Mouse (Mus musculus): ENCODE measurements at regions not wholly inside any gene's neighbourhood (a gene's known extent, or its start where the extent isn't known, plus 50 kb on each side); places are given as distances from the start of the nearest gene placed in this dataset.

DNA sequence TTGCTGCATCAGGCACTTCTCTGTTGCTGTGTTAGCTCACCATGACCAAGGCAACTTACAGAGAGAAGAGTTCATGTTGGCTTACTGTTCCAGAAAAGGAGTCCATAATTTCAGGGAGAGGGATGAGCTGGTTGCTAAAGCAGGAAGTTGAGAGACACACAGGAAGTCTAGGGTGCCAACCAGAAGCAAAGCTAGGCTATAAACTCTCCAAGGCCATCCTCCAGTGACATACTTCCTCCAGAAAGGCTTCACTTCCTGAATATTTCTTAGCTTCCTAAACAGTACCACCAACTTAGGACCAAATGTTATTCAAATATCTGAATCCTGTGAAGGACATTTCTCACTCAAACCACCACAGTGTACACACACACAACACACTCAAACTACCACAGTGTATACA lies 2010.6 kb downstream of the A830018L16Rik start:
- ATAC-seq (ENCODE audit: low FRiP score), result no peak
- Histone ChIP-seq H3K4me2 (no peak overlapping the region), H3K27me3 (replicated peaks) (no peaks in the 10 kb centered on the region), H3K4me3 (replicated peaks) (no peak overlapping the region), H3K4me1 (peaks cover 8% of the 10 kb centered on the region; the same call in 1 of the 2 replicates), H3K9ac (replicated peaks) (no peak overlapping the region), H3K9me3 (replicated peaks) (no peaks in the 10 kb centered on the region), H3K27ac (replicated peaks) (no peak overlapping the region), H3K36me3 (no peaks in the 10 kb centered on the region)

GRCm38 (mm10) chr1:13425601-13426327 lies 2011.9 kb downstream of the A830018L16Rik start:
- Histone ChIP-seq H3K9ac (replicated peaks) (no peak overlapping the region), H3K9me3 (replicated peaks) (no peaks in the 10 kb centered on the region), H3K4me3 (replicated peaks) (peak overlapping the region; percentile 44), H3K36me3 (no peaks in the 10 kb centered on the region), H3K27me3 (replicated peaks) (no peaks in the 10 kb centered on the region), H3K4me1 (peaks cover 8% of the 10 kb centered on the region; the same call in 1 of the 2 replicates), H3K4me2 (peak overlapping the region; percentile 68), H3K27ac (replicated peaks) (no peak overlapping the region)
- 27% methylated on average over 8 of the region's 9 CpGs for WGBS
- peak; percentile 40 for ATAC-seq (ENCODE audit: low FRiP score)

- H3K9ac ChIP-seq (replicated peaks), result peak overlapping the region; percentile 41
- no peaks in the 10 kb centered on the region for H3K9me3 ChIP-seq (replicated peaks)
- peak overlapping the region; percentile 44 for H3K4me3 ChIP-seq (replicated peaks)
- no peaks in the 10 kb centered on the region for H3K27me3 ChIP-seq (replicated peaks)
- peaks cover 8% of the 10 kb centered on the region; the same call in 1 of the 2 replicates for H3K4me1 ChIP-seq
- peak; percentile 86 for ATAC-seq (ENCODE audit: low FRiP score)
- H3K36me3 ChIP-seq, result no peaks in the 10 kb centered on the region
- 9% methylated on average over 30 of the region's 30 CpGs for WGBS
- H3K4me2 ChIP-seq, result peak overlapping the region; percentile 68
- peak overlapping the region; percentile 52; the same call in 1 of the 2 replicates for H3K27ac ChIP-seq (replicated peaks)
Observed at GRCm38 (mm10) chr1:13426328-13427067, 2012.6 kb downstream of the A830018L16Rik start.

DNA sequence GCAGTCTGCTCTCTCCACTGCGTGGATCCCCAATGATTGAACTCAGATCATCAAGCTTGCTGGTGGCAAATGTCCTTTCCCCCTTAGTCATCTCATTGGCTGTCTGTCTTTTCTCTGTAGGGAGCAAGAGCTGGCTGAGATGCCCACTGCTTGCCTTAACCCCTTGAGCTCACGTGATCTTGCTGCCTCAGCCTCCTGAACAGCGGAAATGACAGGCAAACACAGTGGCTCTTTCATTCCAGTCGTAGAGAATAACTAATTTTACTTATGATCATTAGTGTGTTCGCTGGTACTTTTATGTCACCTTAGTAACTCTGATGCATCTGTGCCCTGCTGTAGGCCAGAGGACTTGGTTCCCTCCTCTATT lies 2013.1 kb downstream of the A830018L16Rik start:
- Histone ChIP-seq H3K27ac (replicated peaks) (no peak overlapping the region), H3K4me2 (peak overlapping the region; percentile 68), H3K4me3 (replicated peaks) (peak overlapping the region; percentile 44; the same call in 1 of the 2 replicates), H3K4me1 (peaks cover 8% of the 10 kb centered on the region; the same call in 1 of the 2 replicates), H3K9ac (replicated peaks) (no peak overlapping the region; the same call in 1 of the 2 replicates), H3K9me3 (replicated peaks) (no peaks in the 10 kb centered on the region), H3K27me3 (replicated peaks) (no peaks in the 10 kb centered on the region), H3K36me3 (no peaks in the 10 kb centered on the region)
- ATAC-seq (ENCODE audit: low FRiP score), result no peak
- WGBS, result 59% methylated on average over 5 of the region's 5 CpGs

DNA sequence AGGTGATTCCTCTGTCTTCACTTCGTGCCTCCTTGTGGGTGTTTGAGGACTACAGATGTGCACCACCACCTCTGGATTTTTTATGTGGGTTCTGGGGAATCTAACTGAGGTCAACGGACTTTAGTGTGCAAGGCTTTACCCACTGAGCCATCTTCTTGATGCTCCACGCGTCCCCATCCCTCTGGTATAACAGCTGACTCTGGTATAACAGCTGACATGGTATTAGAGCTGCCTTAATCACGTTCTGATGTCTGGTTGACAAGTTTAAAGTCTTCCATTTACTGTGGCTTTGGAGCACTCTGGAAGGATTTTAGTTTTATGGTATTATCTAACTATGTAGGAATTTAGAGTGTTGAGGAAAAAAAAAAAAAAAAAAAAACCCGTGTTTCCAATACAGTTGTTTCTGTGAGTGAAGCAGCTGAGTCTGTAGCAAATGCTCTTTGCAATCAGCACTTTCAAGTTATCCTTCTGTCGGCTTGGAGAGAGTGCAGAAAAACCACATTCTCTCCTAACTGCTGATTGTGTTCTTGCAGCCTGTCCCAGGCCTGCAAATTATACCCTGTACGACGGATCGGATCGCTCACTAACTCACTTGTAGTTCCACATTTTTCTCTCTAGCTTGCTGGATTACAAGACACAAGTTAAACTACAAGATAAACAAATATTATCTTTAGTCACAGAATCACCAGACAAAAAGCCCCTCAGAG lies 2013.7 kb downstream of the A830018L16Rik start:
- ATAC-seq (ENCODE audit: low FRiP score), result no peak
- no peak overlapping the region for H3K27ac ChIP-seq (replicated peaks)
- H3K36me3 ChIP-seq, result no peaks in the 10 kb centered on the region
- H3K9ac ChIP-seq (replicated peaks), result no peak overlapping the region
- no peaks in the 10 kb centered on the region for H3K27me3 ChIP-seq (replicated peaks)
- H3K4me1 ChIP-seq, result peaks cover 8% of the 10 kb centered on the region; the same call in 1 of the 2 replicates
- WGBS, result 82% methylated on average over 11 of the region's 11 CpGs
- no peaks in the 10 kb centered on the region for H3K9me3 ChIP-seq (replicated peaks)
- H3K4me2 ChIP-seq, result no peak overlapping the region
- H3K4me3 ChIP-seq (replicated peaks), result no peak overlapping the region

DNA sequence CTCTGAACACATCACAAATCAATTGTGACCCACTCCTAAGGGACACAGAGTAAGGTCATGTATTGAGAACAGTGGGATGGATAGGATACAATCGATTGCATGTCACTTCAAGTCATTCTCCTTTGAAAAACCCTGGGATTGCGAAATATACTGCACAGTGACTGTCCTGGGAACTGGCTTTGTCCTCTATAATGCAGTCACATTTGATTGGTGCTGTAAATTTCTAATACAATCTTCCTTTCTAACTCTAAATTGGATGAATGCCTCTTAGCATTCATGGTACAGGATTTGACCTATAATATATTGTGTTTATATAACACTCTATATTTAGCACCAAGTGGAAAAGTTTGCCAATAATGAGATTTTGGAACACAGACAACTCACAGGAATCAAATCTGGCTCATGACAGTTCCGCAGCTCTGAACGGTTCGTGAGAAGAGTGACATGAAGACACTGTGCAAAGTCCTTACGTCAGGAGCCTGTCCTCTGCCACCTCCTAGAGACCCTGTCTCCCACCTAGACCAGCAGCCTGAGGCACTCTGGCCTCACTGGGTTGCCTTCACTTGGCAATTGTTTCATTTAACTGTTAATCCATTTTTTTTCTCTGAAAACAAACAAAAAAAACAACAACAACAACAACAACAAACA lies 2024.0 kb downstream of the A830018L16Rik start:
- ATAC-seq (ENCODE audit: low FRiP score), result no peak
- H3K4me2 ChIP-seq, result no peak overlapping the region
- H3K4me3 ChIP-seq (replicated peaks), result no peak overlapping the region
- no peak overlapping the region for H3K9ac ChIP-seq (replicated peaks)
- 79% methylated on average over 6 of the region's 6 CpGs for WGBS
- no peak overlapping the region for H3K27ac ChIP-seq (replicated peaks)
- no peaks in the 10 kb centered on the region for H3K4me1 ChIP-seq
- no peaks in the 10 kb centered on the region for H3K27me3 ChIP-seq (replicated peaks)
- no peaks in the 10 kb centered on the region for H3K9me3 ChIP-seq (replicated peaks)
- H3K36me3 ChIP-seq, result no peaks in the 10 kb centered on the region

- Histone ChIP-seq H3K4me1 (no peaks in the 10 kb centered on the region), H3K27ac (replicated peaks) (no peak overlapping the region), H3K36me3 (no peaks in the 10 kb centered on the region), H3K27me3 (replicated peaks) (no peaks in the 10 kb centered on the region), H3K9ac (replicated peaks) (no peak overlapping the region), H3K4me3 (replicated peaks) (no peak overlapping the region), H3K4me2 (no peak overlapping the region), H3K9me3 (replicated peaks) (no peaks in the 10 kb centered on the region)
- ATAC-seq (ENCODE audit: low FRiP score), result no peak
- WGBS, result 83% methylated on average over 6 of the region's 6 CpGs
Observed at GRCm38 (mm10) chr1:13442366-13442765, 2028.5 kb downstream of the A830018L16Rik start.

DNA sequence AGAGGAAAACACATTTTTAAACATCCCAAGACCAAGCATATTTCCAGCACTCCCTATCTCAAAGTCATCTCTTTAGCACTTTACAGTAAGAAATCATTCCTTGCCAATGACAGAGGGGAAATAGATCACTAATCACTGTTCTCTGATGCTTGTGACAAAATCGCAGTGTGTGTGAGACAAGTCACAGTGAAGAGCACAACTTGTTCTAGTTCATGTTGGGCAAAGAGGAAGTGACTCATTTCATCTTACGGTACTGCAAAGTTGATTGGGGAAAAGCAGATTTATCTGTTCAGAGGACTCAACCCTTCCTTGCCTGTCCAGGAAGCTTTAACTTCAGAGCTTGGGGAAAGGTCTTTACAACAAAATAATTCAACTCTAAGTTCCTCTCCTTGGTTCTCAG lies 2040.6 kb downstream of the A830018L16Rik start:
- Histone ChIP-seq H3K4me3 (replicated peaks) (no peak overlapping the region), H3K9me3 (replicated peaks) (no peaks in the 10 kb centered on the region), H3K27ac (replicated peaks) (no peak overlapping the region), H3K9ac (replicated peaks) (no peak overlapping the region), H3K4me2 (no peak overlapping the region), H3K4me1 (no peaks in the 10 kb centered on the region), H3K27me3 (replicated peaks) (no peaks in the 10 kb centered on the region), H3K36me3 (no peaks in the 10 kb centered on the region)
- 95% methylated on average over 2 of the region's 2 CpGs for WGBS
- no peak for ATAC-seq (ENCODE audit: low FRiP score)

- WGBS, result 70% methylated on average over 3 of the region's 3 CpGs
Observed at GRCm38 (mm10) chr1:13455572-13455971, 2041.7 kb downstream of the A830018L16Rik start.

DNA sequence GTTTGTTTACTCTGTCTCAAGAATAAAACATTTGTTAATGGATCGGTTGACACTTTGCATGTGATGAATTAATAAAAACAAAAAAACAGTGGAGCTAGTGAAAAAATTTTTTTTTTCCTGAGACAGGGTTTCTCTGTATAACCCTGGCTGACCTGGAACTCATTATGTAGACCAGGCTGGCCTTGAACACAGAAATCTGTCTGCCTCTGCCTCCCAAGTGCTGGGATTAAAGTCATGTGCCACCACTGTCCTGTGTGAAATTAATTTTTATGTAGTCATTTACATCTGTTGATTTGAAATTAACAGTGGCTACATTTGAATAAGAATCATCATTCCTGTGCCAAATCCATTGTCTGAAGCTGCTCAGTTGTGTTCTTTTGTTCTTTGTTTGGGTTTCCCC lies 2050.4 kb downstream of the A830018L16Rik start:
- H3K4me2 ChIP-seq, result no peak overlapping the region
- ATAC-seq (ENCODE audit: low FRiP score), result no peak
- no peaks in the 10 kb centered on the region for H3K27me3 ChIP-seq (replicated peaks)
- no peaks in the 10 kb centered on the region for H3K36me3 ChIP-seq
- H3K4me3 ChIP-seq (replicated peaks), result no peak overlapping the region
- H3K27ac ChIP-seq (replicated peaks), result no peak overlapping the region
- no peak overlapping the region for H3K9ac ChIP-seq (replicated peaks)
- H3K4me1 ChIP-seq, result no peaks in the 10 kb centered on the region
- 98% methylated on average over 1 of the region's 1 CpGs for WGBS
- no peaks in the 10 kb centered on the region for H3K9me3 ChIP-seq (replicated peaks)

More at GRCm38 (mm10) chr1:13455572-13455971, 2041.7 kb downstream of the A830018L16Rik start:
- Histone ChIP-seq H3K36me3 (no peaks in the 10 kb centered on the region), H3K9ac (replicated peaks) (no peak overlapping the region), H3K4me2 (no peak overlapping the region), H3K4me3 (replicated peaks) (no peak overlapping the region), H3K27ac (replicated peaks) (no peak overlapping the region), H3K4me1 (no peaks in the 10 kb centered on the region), H3K27me3 (replicated peaks) (no peaks in the 10 kb centered on the region), H3K9me3 (replicated peaks) (no peaks in the 10 kb centered on the region)
- no peak for ATAC-seq (ENCODE audit: low FRiP score)

GRCm38 (mm10) chr1:13467174-13467573 lies 2053.3 kb downstream of the A830018L16Rik start:
- no peak overlapping the region for H3K9ac ChIP-seq (replicated peaks)
- no peak for ATAC-seq (ENCODE audit: low FRiP score)
- 87% methylated on average over 6 of the region's 6 CpGs for WGBS

More at GRCm38 (mm10) chr1:13467174-13467573, 2053.3 kb downstream of the A830018L16Rik start:
- no peaks in the 10 kb centered on the region for H3K27me3 ChIP-seq (replicated peaks)
- no peaks in the 10 kb centered on the region for H3K36me3 ChIP-seq
- H3K4me1 ChIP-seq, result no peaks in the 10 kb centered on the region
- H3K4me3 ChIP-seq (replicated peaks), result no peak overlapping the region
- H3K4me2 ChIP-seq, result no peak overlapping the region
- H3K27ac ChIP-seq (replicated peaks), result no peak overlapping the region
- H3K9me3 ChIP-seq (replicated peaks), result no peaks in the 10 kb centered on the region

Data from neural tube, embryonic 15.5 days (tissue).